Mouse (Mus musculus) spleen, postnatal 10 days (tissue): ENCODE data around the gene Pcmt1.

ENCODE experiments used
- DNase-seq, 2 experiments: peaks; one replicate each; pipeline ENCODE4 v3.0.0; 2021 to 2022; ENCODE audit warnings: low spot score in 2 of 2

The Pcmt1 gene

GRCm38 (mm10) chr10:7589592-7590233, 91.2 kb downstream of the Pcmt1 start, which contains the start of gene Lrp11:
TSS of gene Lrp11 (plus strand) at chr10:7589800.
- peak; percentile 88 to 93 for DNase-seq

- DNase-seq: no peak
These were observed 94.2 kb downstream of the Pcmt1 start for GRCm38 (mm10) chr10:7586771-7587170.

- DNase-seq: no peak
These were observed 97.9 kb downstream of the Pcmt1 start for GRCm38 (mm10) chr10:7582891-7583557.

GRCm38 (mm10) chr10:7582157-7582890, 98.6 kb downstream of the Pcmt1 start:
- DNase-seq: no peak

GRCm38 (mm10) chr10:7581401-7581800, 99.5 kb downstream of the Pcmt1 start:
- DNase-seq: no peak
